Mouse (Mus musculus): ENCODE measurements around the gene Nppa. TPM values are rescaled to one million over a fixed set of nuclear protein-coding genes. Genes with fewer than 3 reads are reported as not detected.
A peak's percentile ranks its signal among the peaks of the same experiment; 100 is the strongest.

Gene Nppa
- total RNA-seq (2021) = not detected
- long read RNA-seq, experiment 1 = 0 reads
- long read RNA-seq, experiment 2 = 0 reads

- no peak for DNase-seq (ENCODE audit: low spot score)
These were observed at the start of gene Nppa for GRCm38 (mm10) chr4:148000202-148000772. Gene Nppa, plus strand, starts transcription at chr4:148000722.

DNA sequence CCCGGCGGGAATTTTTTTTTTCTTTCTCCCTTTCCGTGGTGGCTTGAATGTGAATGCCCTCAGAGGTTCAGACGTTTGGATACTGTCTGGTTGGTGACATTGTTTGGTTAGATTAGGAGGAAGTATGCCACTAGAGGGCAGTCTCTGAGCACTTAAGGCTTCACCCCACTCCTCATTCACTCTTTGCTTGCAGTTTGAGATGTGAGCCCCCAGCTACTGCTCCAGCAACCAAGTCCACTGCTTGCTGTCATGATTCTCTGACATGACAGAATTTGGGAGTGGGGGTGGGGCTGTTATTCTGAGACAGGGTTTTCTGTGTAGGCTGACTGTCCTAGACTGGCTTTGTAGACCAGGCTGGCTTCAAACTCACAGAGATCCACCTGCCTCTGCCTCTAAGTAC, 46.9 kb upstream of the Nppa start:
- DNase-seq (ENCODE audit: low spot score) = no peak

- DNase-seq (ENCODE audit: low spot score) = no peak
These were observed 43.4 kb upstream of the Nppa start for GRCm38 (mm10) chr4:147957141-147957540.

- DNase-seq (ENCODE audit: low spot score) = peak; percentile 68
These were observed 40.4 kb upstream of the Nppa start for GRCm38 (mm10) chr4:147959881-147960831.

DNA sequence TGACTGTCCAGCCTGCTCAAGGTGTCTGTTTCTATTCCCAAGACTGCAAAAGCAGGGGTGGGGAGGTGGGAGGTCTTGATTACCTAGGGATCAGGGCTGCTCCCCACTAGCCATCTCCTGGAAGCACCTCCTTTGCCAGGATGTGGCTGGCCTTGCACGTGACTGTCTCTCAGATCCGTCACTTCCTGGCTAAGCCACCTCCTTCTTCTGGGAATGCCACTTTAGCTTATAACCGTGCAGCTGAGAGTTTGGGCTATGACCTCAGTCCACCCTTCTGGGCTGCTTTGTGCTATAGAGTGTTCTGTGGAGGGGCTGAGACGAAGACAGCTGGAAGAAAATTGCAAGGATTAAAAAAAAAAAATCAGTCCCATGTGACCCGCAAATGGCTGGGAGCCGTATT, 37.7 kb upstream of the Nppa start:
- DNase-seq (ENCODE audit: low spot score) = no peak

- DNase-seq (ENCODE audit: low spot score) = no peak
These were observed 36.9 kb upstream of the Nppa start for GRCm38 (mm10) chr4:147963623-147964022.

DNA sequence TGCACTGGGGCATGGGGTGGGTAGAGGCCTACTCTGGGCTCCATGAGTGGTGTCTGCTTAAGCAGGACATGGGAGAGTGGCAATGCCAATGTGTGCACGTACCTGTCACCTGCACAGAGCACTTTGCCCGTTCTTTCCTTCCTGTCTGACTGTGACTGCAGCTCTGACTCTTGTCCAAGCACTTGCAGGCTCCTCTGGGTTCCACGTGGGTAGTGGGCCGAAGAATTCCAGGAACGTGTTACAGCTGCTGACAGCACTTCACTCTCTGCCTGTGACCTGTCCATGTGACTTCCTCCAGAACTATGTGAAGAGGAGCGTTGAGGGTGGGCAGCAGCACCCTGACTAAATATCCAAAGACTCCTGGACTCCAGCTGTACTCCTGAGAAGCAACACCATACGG, 34.8 kb upstream of the Nppa start:
- DNase-seq (ENCODE audit: low spot score) = no peak

GRCm38 (mm10) chr4:147968816-147969215, 31.7 kb upstream of the Nppa start:
- no peak for DNase-seq (ENCODE audit: low spot score)

DNA sequence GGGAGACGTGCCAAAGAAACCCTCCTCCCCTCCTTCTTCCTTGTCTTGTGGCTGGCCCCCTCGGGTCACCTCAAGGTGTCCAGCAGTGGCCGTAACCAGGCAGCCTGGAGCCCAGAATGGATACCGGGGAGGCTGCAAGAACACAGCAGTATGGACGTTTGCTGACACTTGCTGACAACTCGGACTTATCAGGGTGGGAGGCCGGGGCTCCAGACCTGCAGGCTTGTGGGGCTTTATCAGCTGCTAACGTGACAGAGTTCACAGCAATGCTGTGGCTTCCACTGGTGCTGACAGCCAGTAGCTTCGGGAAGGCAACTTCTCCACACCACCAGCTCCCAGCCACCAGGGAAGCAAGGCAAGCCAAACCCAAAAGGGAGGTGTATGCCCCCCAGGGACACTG, 31.2 kb upstream of the Nppa start:
- DNase-seq (ENCODE audit: low spot score) = no peak

- DNase-seq (ENCODE audit: low spot score) = no peak
These were observed 24.3 kb upstream of the Nppa start for GRCm38 (mm10) chr4:147976237-147976636.

- no peak for DNase-seq (ENCODE audit: low spot score)
These were observed 22.8 kb upstream of the Nppa start for GRCm38 (mm10) chr4:147977726-147978125.

- DNase-seq (ENCODE audit: low spot score) = no peak
These were observed 22.1 kb upstream of the Nppa start for GRCm38 (mm10) chr4:147978391-147978790.

DNA sequence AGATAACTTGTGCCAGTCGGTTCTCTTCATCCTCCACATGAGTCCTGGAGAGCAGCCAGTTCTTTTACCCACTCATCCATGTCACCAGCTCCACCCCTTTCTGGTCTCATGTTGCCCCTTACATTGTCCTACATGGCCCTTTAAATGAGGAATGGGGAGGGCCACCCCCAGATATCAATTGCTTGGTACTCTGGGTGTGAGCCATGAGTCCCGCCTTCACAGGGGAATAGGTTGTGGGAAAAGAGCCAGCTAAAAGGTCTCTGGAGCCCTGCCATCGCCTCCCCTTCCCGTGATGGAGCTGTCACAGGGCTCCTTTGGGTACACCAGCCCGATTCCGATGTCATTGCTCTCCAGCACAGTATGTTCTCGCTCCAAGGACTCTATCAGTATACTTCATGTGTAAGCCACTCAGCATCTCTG, 21.1 kb upstream of the Nppa start:
- DNase-seq (ENCODE audit: low spot score) = no peak

DNA sequence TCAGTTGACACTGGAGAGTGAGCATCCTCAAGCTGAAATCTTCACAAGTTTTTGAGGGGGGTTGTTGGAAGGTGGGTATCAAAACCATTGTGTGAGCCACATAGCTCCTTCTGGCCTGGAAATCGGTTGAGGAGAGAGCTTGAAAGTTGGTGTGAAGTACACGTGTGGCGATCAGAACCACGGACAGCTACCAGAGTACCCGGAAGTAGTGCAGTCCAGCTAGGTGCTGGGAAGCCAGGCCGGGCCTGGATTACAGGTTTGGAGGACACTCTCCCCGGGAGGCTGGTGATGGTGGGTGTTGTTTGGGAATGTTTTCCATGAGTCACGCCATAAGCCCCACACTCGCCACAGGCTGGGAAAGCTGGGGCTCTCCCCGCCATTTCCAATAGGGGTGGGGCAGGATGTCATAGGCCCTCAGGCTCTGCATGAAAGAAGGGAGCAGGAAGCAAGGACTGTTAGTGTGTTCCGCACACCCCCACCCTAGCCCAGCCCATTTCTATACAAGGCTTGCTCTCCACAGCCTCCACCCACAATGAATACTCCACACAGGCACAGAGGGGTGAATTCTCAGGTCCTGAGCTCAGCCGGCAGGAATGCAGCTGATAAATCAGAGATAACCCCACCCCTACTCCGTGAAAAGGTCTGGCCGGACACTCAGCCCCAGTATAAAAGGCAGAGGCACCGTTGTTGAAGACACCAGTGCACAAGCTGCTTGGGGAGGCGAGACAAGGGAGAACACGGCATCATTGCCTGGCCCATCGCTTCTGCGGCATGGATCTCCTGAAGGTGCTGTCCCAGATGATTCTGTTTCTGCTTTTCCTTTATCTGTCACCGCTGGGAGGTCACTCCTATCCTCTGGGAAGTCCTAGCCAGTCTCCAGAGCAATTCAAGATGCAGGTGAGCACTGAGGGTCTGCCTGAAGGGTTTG, 15.1 kb upstream of the Nppa start, which contains the start of gene Nppb:
Gene Nppb (plus strand): TSS at position 584 of the 928 bp plus-strand sequence.
- DNase-seq (ENCODE audit: low spot score) = no peak

- DNase-seq (ENCODE audit: low spot score) = no peak
These were observed 6.9 kb upstream of the Nppa start for GRCm38 (mm10) chr4:147993571-147994095.

DNA sequence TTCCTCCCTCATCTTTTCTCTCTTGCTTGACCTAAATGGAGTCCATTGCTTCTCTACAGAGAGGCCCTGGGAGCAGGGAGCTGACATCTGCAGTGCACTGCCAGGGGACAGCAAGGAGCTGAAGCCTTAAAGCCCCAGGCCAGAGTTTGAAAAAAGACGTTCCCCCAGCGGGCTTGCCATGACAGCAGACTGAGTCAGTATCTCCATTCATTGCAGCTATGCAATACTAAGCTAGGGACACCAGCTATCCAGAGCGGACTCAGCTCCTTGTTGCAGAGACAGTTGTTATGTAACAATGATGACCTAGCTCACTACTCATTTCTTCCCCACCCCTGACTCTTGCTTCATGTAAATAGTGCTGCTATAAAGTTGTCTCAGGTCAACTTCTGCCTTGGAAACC, 5.2 kb upstream of the Nppa start:
- DNase-seq (ENCODE audit: low spot score) = no peak

DNA sequence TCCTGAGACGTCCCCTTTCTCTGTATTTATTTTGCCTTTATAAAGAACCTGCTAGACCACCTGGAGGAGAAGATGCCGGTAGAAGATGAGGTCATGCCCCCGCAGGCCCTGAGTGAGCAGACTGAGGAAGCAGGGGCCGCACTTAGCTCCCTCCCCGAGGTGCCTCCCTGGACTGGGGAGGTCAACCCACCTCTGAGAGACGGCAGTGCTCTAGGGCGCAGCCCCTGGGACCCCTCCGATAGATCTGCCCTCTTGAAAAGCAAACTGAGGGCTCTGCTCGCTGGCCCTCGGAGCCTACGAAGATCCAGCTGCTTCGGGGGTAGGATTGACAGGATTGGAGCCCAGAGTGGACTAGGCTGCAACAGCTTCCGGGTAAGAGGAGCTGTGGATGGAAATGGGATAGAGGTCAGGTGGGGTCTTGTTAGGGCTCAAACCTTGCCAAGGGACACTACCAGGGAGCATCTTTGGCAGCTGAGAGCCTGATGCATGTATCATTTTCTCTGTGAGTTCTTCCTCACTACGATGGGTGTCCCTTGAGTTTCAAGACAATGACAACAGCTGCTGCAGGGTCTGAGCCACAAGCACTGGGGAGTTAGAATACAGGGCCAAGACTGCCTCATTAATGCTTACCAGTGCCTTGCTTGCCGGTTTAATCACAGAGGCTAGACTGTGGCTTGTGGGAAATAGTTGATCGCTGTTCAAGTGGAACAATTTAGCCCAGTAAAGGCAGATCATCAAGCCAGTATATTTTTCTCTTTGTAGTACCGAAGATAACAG, 679 bp downstream of the Nppa start:
- DNase-seq (ENCODE audit: low spot score) = no peak

DNA sequence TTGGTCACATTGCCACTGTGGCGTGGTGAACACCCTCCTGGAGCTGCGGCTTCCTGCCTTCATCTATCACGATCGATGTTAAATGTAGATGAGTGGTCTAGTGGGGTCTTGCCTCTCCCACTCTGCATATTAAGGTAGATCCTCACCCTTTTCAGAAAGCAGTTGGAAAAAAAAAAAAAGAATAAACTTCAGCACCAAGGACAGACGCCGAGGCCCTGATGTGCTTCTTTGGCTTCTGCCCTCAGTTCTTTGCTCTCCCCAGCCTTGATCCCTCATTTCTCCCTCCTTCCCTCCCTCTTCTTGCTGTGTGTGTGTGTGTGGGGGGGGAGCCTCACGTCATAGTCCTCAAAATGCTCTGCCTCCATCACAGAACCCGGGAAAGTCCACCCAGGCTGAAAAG, 1.3 kb downstream of the Nppa start:
- DNase-seq (ENCODE audit: low spot score) = no peak

GRCm38 (mm10) chr4:148004361-148004760, 3.8 kb downstream of the Nppa start:
- DNase-seq (ENCODE audit: low spot score) = no peak

GRCm38 (mm10) chr4:148008412-148008811, 7.9 kb downstream of the Nppa start:
- DNase-seq (ENCODE audit: low spot score) = peak; percentile 48

DNA sequence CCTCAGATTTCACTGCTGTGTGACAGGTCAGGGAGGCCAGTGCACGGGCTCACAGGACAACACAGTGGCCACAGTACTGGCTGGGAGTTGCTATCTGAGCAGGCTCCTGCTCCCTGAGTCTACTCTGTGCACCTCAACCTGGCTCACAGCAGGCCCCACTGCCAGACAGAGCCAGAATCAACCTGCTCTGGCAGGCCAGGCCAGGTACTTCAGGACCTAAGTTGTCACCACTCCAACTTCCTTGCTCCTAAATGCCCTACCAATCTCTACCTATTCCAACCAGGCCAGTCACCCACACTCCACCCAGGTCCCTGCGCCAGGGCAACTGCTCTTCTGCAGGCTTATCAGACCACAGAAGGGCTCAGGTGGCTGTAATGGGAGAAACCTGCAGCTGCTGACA, 9.1 kb downstream of the Nppa start:
- no peak for DNase-seq (ENCODE audit: low spot score)

Measured in gastrocnemius, adult 18-20 months (tissue).